Mouse (Mus musculus) erythroblast, adult 5-6 weeks (primary cell): Measurements from ENCODE around the gene Ankrd13c. TPM values are rescaled to one million over a fixed set of nuclear protein-coding genes. Genes with fewer than 3 reads are reported as not detected.

Source experiments
- ATAC-seq: replicated peaks from 2 replicates; pipeline ENCODE4 v1.8.0; 2016; ENCODE audit warnings: moderate number of reproducible peaks, mild to moderate bottlenecking, moderate TSS enrichment, inconsistent platforms; ENCODE audit not compliant: poor library complexity, low FRiP score, severe bottlenecking
- total RNA-seq, 2 experiments: library from RNA; stranded (forward) in 1 of 2; stranded (reverse) in 1 of 2; fragments of 150-400 nt in 1 of 2; fragments of 200-764, 138-1000 nt in 1 of 2; gene quantifications; 2 replicates each; pipeline versions ENCODE4 v1.2.3 to v1.2.4; 2015 to 2017; ENCODE audit warnings: low replicate concordance in 2 of 2

Gene Ankrd13c
- total RNA-seq, 2 experiments from 2014 or later: 65.3 TPM

- peak; percentile 42 for ATAC-seq
Measured at GRCm38 (mm10) chr3:157947383-157948280, 593 bp downstream of the Ankrd13c start.

- no peak for ATAC-seq
Measured at GRCm38 (mm10) chr3:157952716-157953115, 5.7 kb downstream of the Ankrd13c start.

- no peak for ATAC-seq
Measured at GRCm38 (mm10) chr3:157955466-157955865, 8.4 kb downstream of the Ankrd13c start.

GRCm38 (mm10) chr3:157956201-157956600, 9.2 kb downstream of the Ankrd13c start:
- no peak for ATAC-seq

- no peak for ATAC-seq
Measured at GRCm38 (mm10) chr3:157957320-157957719, 10.3 kb downstream of the Ankrd13c start.

- no peak for ATAC-seq
Measured at GRCm38 (mm10) chr3:157971151-157971550, 24.1 kb downstream of the Ankrd13c start.

- ATAC-seq: no peak
Measured at GRCm38 (mm10) chr3:157973236-157973635, 26.2 kb downstream of the Ankrd13c start.

- no peak for ATAC-seq
Measured at GRCm38 (mm10) chr3:157979619-157980018, 32.6 kb downstream of the Ankrd13c start.

GRCm38 (mm10) chr3:157993322-157993721, 46.3 kb downstream of the Ankrd13c start:
- ATAC-seq: no peak

- ATAC-seq: no peak
Measured at GRCm38 (mm10) chr3:157995726-157996125, 48.7 kb downstream of the Ankrd13c start.

- no peak for ATAC-seq
Measured at GRCm38 (mm10) chr3:157998742-157999369, 51.8 kb downstream of the Ankrd13c start.

GRCm38 (mm10) chr3:158008647-158009046, 61.6 kb downstream of the Ankrd13c start:
- no peak for ATAC-seq

- no peak for ATAC-seq
Measured at GRCm38 (mm10) chr3:158009762-158010320, 62.8 kb downstream of the Ankrd13c start.

- peak; percentile 85 for ATAC-seq
Measured at GRCm38 (mm10) chr3:158031371-158031925, 84.4 kb downstream of the Ankrd13c start.

GRCm38 (mm10) chr3:158032106-158032505, 85.1 kb downstream of the Ankrd13c start:
- no peak for ATAC-seq

GRCm38 (mm10) chr3:158035866-158036265, 88.8 kb downstream of the Ankrd13c start:
- ATAC-seq: no peak

- peak; percentile 94 for ATAC-seq
Measured at GRCm38 (mm10) chr3:158036329-158036988, 89.4 kb downstream of the Ankrd13c start, which contains the start of the genes Srsf11 and Lrrc40. TSS of gene Srsf11 (minus strand) at chr3:158036639. TSS of gene Lrrc40 (plus strand) at chr3:158036662.

- no peak for ATAC-seq
Measured at GRCm38 (mm10) chr3:158038106-158038505, 91.1 kb downstream of the Ankrd13c start.

GRCm38 (mm10) chr3:158040755-158041154, 93.7 kb downstream of the Ankrd13c start:
- no peak for ATAC-seq

GRCm38 (mm10) chr3:158049508-158049907, 102.5 kb downstream of the Ankrd13c start:
- ATAC-seq: no peak
